Mouse (Mus musculus) neutrophil, adult 5-6 weeks (primary cell): ENCODE data around the gene Gbp3. TPM values are rescaled to one million over a fixed set of nuclear protein-coding genes. Genes with fewer than 3 reads are reported as not detected.
"Not testable (repeated sequence)": the region's sequence is repeated elsewhere in the genome, so short reads cannot be mapped to it uniquely, and the experiment has no call there.

Experiments used
- ATAC-seq: fragments of 151-379, 151-347 bp; 2 replicates; pipeline ENCODE4 v1.8.0; 2017; ENCODE audit warnings: mild to moderate bottlenecking, moderate TSS enrichment; ENCODE audit not compliant: insufficient number of reproducible peaks, poor library complexity, low FRiP score, severe bottlenecking; ENCODE audit errors: extremely low read depth
- total RNA-seq: library from RNA; stranded (forward); fragments of 200-1000 nt; gene quantifications from 2 replicates; pipeline ENCODE4 v1.2.3, GENCODE M21; 2017

Gene Gbp3
- 39.9 and 50.7 TPM in 2 replicates for total RNA-seq

DNA sequence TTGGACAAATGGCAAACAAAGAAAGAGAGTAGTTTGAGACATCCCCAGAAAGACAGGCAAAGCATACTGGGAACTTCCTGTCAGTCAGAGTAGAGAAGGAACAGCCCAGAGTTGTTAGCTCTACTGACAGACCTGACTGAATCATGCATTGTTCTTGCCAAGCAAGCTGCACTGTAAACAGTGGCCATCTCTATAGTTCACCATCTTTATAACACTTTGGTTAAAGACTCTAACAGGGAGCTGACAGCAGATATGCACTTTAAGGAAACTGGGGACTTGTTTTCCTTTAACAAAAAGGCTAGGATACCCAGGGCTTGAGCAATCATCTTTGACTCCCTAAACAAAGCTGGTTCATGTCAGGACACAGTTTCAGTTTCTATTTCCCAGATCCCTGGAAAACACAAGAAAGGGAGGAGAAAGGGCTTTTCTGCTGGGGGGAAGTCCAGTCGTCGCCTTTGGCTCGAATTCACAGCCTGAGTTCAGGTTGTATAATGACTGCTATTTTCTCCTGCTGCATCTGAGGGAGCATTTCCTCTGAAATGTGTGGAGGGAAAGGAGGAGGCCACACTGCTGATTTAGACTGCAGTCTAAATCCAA is at the start of gene Gbp3:
Gene Gbp3, plus strand, starts transcription at position 395 of the 597 bp plus-strand sequence.
- ATAC-seq: no peak

DNA sequence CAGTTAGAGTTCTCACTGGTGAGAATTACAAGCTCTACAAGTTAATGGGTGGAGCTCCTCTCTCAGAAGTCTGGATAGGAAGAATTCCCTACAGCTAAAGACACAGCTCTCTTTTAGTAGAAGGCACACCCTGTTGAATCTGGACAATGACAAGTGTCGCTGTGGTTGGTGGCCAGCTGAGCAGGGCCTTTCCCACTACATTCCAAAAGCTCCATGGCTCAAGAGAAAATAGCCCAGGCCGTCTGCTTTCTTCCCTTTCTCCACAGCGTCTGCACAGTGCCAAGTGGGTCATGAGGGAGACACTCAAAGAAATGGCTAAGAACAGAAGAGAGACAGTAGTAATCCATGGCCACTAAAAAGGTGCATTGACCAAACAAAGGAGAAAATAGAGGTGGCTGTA is 31.7 kb upstream of the Gbp3 start:
- ATAC-seq: no peak

DNA sequence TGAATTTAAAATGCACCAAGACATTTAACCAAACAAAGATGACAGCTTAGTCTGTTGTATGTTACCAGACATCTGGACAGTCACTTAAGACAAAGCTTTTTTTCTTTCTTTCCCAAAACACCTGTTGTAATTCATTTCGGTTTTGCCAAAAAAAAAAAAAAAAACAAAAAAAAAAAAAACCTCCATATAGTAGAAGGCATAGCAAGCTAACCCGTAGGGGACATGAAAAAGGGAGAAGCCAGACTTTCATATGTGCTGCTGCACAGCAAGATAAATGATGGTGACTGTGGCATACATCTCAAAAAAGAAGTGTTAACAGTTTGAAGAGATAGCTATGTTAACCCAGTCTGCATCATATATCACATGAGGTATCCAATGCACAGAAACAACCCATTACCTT is 30.2 kb upstream of the Gbp3 start:
- no peak for ATAC-seq

DNA sequence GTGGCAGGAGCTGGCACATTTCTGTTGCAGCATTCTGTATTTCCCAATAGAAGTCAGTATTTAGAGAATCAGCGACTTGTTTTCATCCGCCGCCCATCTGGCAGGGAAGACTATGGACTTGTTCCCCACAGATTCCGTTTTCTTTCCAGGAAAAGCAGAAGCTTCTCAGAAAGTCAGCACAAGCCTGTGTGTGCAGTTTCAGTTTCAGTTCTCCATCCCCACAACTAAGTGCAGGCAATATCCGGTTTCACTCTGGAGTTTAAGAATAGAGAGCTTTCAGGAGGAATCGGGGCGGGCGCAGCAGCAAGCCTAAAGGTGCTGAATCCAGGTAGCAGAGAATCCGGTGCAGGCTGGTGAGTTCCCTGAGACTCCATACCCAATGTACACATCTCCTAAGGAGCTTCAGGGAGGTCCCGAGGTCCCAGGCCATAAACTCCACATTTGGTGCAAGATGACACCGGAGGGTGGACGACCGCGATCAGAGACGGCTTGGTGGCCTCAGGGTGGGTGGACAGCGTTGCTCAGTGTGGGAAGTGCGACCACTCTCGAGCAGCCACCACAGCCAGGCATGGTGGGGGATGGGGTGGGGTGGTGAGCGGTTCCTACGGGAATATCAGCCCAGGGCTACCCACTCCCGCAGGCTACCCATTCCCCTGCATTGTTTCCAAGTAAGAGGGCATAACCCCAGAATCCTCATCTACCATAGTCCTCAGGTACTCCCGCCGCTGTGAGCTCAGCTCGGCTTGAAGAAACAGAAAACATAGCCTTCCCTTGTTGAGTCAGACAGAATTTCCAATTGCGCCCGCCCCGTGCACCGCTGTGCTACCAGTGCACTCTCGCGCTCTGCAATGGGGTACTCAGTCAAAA is 29.5 kb upstream of the Gbp3 start, which contains the start of gene Gbp7:
Gene Gbp7, plus strand, starts transcription at position 256 of the 867 bp plus-strand sequence.
- ATAC-seq: peak; percentile 88

DNA sequence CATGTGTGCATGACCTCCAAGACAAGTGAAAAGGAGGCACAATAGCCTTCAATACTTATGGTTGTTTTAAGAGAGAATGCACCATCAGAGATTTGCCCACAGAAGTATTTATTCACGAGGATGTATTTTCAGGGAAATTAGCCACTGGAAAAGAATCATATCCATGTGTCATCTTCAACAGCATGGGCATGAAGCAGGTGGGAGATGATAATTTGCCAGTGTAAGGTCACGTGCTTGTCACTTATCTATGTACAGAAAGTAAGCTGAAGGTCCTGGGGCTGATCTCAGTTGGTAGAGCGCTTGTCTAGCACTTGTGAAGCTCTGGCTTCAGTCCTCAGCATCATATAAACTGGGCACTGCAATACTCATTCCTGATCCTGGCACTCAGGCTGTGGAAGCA is 28.2 kb upstream of the Gbp3 start:
- no peak for ATAC-seq

DNA sequence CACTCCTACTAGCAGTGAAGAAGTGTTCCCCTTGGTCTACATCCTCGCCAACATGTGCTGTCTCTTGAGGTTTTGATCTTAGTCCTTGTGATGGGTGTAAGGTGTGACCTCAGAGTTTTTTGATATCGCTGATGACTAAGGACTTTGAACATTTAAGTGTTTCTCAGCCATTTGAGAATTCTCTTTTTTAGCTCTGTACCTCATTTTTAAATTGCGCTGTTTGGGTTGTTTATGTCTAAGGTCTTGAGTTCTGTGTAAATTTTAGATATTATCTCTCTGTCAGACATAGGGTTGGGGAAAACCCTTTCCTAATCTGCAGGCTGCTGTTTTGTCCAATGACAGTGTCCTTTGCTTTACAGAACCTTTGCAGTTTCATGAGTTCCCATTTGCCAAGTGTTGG is 26.6 kb upstream of the Gbp3 start:
- no peak for ATAC-seq

DNA sequence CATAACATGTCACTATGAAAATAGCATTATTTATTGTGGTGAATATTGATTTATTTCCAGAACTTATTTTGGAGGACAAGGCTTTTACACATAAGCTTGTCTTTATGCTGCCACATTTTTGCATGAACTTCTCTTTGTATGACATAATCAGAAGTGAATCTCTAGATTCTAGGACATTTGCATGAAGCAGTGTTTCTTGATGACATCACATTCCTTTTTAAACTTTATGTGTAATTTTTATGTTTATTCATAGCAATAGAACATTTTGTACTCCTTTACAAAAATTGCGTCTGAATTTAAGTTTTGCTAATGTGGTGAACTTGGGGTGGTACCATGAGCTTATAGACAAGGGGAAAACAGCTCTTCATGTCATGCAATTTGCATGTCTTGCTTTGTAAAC is 24.2 kb upstream of the Gbp3 start:
- ATAC-seq: no peak

DNA sequence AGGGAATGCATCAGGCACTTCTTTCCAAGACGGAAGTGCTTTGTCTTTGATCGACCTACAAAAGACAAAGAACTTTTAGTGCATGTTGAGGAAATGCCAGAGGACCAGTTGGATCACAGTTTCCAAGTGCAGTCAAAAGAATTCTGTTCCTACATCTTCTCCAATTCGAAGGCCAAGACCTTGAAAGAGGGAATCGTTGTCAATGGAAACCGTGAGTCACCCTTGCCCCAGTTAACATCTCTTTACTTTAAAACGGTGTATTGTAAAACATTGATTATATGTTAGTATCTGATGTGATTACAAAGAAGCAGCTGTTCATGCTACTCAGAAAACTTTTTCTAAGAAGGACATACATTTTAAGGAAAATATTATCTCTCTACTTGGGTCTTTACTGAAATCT is 18.4 kb upstream of the Gbp3 start:
- ATAC-seq: no peak

DNA sequence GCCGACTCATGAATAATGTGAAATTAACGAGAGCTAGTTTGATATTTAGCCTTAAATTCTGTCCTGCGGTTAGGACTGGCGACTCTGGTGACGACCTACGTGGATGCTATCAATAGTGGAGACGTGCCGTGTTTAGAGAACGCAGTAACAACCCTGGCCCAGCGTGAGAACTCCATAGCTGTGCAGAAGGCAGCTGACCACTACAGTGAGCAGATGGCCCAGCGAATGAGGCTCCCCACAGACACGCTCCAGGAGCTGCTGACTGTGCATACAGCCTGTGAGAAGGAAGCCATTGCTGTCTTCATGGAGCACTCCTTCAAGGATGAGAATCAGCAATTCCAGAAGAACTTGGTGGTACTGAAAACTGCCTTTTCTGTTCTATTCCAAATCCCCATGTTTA is 17.1 kb upstream of the Gbp3 start:
- not testable (repeated sequence) for ATAC-seq

DNA sequence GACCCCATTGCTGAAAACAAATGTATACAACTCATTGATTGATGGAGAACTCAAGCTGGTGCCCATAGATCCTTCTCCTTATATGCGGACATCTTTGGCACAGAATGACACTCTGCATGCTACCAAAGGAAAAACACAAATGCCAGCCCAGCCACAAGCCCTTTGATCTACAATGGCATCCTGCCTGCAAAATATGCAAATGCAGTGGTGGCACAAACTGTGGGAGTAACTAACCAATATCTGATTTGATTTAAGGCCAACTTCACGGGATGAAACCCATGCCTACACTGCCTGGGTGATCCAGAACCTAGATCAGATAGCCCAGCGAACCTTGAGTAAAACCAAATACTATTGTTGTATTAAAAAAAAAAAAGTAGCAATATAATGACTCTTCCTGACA is 13.1 kb upstream of the Gbp3 start:
- ATAC-seq: no peak

DNA sequence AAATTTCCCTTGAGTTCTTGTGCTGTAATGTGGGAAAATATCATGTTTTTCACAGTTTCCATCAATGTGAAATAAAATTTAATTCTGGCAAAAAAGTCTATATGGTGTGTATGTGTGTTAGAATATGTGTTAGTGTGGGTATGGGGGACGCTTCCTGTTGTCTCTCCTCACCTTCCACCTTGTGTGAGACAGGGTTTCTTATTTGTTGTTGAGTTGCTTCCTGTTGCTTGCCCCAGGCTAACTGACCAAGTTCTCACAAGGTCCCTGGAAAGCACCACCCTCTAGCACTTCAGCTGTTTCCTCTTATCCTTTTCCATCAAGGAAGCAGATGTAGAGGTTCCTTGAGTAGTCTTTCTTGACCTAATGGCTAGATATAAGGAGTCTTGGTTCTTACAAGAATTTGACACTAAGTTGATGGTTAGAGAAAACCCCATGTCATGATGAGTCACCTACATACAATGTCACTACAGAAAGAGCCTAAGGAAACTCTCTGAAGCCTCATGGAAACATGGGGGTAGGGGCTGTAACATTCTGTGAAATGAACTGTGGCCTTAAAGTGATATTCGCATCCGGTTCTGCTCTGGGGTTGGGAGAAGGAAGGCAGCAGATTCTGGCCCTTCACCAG is 9.7 kb upstream of the Gbp3 start:
- ATAC-seq: no peak

DNA sequence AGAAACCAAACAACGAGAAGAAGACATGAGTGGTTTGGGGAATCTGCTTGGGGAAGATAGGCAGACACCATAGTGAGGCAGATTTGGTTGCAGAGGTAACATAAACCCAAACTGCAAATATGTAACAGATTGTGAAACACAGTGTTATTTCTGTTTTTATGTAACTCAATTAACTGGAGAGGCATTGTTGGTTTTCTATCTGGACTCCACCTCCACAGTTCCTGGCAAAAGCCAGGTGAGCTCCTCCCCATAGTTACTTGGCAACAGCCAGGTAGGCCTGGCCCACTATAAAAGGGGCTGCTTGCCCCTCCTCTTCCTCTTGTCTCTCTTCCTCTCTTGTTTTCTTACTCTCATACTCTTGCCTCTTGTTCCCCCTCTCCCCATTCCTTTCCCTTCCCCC is 5.2 kb upstream of the Gbp3 start:
- no peak for ATAC-seq

DNA sequence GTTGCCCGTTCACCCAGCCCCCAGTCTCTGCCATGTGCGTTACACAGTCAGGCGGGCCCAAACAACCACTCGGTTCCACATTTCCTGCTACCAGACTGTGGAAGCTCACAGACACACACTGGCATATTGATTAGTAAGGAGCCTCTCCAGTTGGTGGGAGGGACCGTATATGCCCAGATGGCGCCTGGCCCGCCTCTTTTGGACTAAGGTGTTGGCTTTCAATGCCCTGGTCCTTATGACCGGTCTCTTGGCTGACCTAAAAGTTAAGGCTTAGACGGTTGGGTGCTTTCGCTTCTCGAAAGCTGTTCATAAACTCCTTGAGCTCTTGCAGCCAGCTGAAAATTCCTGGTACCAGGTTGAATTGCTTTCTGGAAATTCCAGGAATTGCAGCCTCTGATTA is 4.2 kb upstream of the Gbp3 start:
- no peak for ATAC-seq

DNA sequence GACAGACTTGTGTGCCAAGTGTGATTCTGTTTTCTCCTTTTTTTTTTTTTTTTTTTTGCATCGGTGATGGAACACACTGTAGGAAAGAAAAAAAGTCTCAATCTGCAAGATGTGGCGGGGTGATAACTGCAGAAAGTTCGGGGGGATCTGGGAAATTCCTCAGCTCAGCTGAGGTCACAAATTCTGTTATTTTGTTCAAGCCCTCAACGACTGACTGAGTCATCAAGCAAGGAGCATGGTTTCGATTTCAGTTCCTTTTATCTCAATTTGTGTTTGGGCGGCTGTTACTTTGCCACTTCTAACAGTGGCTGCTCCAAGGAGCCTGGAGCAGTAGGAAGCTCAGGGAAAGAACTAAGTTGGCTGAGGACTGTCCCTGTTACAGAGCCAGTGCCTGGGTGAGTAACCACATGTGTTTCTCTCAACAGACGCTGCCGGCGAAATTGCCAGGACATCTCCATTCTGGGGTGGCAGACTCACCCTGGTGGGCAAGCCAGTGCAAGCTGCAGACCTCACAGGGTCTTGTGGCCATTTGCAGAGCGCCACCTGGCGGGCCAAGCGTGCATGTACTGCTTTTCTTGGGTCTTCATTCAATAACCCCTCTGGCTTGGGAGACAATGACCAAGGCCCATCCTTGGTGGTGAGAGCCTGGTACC is 596 bp downstream of the Gbp3 start:
- peak; percentile 95 for ATAC-seq

DNA sequence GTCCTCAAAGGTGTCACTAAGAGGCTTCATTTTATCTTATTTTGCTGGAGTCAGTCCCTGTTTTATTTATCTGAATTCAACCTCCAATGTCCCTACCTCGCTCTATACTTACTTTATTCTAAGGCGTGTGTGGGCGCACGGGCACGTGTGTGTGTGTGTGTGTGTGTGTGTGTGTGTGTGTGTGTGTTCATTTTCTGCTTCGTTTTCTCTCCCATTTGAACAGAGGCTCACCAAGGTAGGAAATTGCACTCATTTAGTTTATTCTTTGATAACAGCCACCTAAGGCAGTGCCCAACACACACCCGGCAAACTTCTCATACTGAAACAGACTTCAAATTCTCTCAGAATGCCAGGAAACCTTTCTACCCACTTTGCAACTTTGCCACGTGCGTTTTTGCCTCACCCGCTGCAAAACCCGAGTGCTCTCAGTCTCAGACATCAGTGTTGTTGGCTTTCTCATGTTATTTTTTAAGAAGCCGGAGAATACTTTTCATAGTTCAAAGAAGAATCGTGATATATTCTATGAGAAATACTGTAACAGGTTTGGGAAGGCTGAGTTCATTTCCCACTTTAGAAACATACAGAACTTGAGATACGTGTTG is 1.3 kb downstream of the Gbp3 start:
- ATAC-seq: no peak

DNA sequence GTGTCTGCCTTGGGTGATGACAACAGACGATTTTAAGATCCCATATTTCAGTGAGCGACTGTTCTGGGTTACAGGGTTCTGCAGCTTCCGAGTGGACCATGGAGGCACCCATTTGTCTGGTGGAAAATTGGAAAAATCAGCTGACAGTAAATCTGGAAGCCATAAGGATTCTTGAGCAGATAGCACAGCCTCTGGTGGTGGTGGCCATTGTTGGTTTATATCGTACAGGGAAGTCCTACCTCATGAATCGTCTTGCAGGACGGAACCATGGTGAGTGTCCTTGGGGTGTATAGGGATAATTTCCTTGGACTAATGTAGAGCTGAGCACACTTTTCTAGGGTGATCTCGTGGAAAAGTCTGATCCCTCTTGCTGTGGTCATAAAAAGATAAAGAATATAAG is 1.8 kb downstream of the Gbp3 start:
- no peak for ATAC-seq

DNA sequence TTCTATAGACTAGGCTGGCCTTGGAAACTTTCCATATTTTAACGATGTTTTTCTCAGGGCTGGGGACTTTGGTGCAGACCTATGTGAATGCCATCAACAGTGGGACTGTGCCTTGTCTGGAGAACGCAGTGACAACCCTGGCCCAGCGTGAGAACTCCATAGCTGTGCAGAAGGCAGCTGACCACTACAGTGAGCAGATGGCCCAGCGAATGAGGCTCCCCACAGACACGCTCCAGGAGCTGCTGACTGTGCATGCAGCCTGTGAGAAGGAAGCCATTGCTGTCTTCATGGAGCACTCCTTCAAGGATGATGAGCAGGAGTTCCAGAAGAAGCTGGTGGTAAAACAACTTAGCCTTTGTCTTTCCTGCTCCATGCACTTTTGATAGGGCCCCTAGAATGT is 7.7 kb downstream of the Gbp3 start:
- ATAC-seq: not testable (repeated sequence)

DNA sequence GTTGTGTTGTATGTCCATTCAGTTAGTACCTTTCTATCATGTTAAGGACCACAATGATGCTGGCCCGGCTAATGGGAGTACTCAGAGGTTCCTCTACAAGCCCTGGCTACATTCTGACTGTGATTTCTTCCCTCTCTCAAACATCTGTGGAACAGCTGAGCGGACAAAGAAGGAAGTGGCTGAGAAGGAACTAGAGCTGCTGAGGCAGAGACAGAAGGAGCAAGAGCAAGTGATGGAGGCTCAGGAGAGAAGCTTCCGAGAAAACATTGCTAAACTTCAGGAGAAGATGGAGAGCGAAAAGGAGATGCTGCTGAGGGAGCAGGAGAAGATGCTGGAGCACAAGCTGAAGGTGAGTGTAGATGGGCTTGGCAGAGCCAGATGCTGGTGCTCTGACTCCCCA is 10.9 kb downstream of the Gbp3 start:
- no peak for ATAC-seq

DNA sequence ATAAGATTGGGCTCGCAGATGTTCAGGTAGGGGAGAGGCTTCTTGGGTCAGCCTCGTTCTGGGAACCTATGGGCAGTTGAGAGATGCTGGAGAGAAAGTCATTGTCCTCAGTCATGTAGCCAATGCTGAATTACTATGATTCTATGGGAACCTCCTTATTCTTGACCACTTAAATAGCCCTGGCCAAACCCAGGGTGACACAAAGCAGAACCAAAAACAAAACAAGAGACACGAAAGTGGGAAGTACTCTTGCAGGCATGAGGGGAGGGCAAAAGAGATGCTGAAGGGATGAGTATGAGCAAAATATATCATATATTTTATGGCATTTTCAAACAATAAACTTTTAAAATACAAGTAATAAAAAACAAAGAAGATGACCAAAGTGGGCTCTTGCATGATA is 17.3 kb downstream of the Gbp3 start:
- no peak for ATAC-seq
